Mouse (Mus musculus): ENCODE measurements around the gene Kat2a. TPM values are rescaled to one million over a fixed set of nuclear protein-coding genes. Genes with fewer than 3 reads are reported as not detected.

Gene Kat2a
- polyA plus RNA-seq, 2 experiments, result 12.7 to 13.0 TPM

DNA sequence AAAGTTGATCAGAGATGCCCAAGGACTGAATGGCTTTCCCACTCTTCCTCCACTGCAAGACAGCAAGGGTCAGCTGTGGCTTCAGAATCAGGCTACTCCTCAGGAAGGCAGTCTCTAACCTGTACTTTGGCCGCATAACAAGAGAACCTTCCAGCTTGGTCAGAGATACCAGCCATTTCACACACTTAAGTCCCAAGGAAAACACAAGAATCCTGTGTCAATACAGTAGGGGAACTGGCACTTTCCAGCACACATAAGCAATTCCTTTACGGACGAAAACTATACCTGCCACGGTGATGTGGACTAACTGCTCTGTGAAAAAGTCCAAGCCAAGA, 24.4 kb upstream of the Kat2a start:
- no peak for DNase-seq (ENCODE audit: low read depth in 3 of 3, low spot score in 3 of 3)
- Histone ChIP-seq H3K27me3 (ENCODE audit: control insufficient read depth, insufficient read depth, low read length) (no peaks in the 10 kb centered on the region), H3K9ac (replicated peaks) (peak overlapping the region; percentile 100), H3K4me2 (ENCODE audit: low read depth) (peak overlapping the region; percentile 96), H3K9me3 (ENCODE audit: control insufficient read depth, low read length) (no peaks in the 10 kb centered on the region), H3K4me3 (ENCODE audit: insufficient read depth in 1 of 2, low read depth in 2 of 2, low read length in 2 of 2) (peak overlapping the region; percentile 87 to 100), H3K36me3 (replicated peaks; ENCODE audit: control insufficient read depth, insufficient read depth, low read depth) (peaks cover 21% of the 10 kb centered on the region), H3K27ac (peak overlapping the region; percentile 79), H3K4me1 (replicated peaks; ENCODE audit: control insufficient read depth in 2 of 2, insufficient read depth in 2 of 2, low read length in 1 of 2) (peaks cover 22 to 34% of the 10 kb centered on the region in 2 experiments)
- WGBS (ENCODE audit: insufficient replicate concordance), result 30% methylated on average over 4 of the region's 4 CpGs
- ATAC-seq (ENCODE audit: insufficient read depth), result no peak
- no peak for TF ChIP-seq EP300 (IDR thresholded peaks at IDR 0.05; ENCODE audit: low read depth)
- TF ChIP-seq CTCF (IDR thresholded peaks at IDR 0.05; ENCODE audit: low read depth), result no peak

DNA sequence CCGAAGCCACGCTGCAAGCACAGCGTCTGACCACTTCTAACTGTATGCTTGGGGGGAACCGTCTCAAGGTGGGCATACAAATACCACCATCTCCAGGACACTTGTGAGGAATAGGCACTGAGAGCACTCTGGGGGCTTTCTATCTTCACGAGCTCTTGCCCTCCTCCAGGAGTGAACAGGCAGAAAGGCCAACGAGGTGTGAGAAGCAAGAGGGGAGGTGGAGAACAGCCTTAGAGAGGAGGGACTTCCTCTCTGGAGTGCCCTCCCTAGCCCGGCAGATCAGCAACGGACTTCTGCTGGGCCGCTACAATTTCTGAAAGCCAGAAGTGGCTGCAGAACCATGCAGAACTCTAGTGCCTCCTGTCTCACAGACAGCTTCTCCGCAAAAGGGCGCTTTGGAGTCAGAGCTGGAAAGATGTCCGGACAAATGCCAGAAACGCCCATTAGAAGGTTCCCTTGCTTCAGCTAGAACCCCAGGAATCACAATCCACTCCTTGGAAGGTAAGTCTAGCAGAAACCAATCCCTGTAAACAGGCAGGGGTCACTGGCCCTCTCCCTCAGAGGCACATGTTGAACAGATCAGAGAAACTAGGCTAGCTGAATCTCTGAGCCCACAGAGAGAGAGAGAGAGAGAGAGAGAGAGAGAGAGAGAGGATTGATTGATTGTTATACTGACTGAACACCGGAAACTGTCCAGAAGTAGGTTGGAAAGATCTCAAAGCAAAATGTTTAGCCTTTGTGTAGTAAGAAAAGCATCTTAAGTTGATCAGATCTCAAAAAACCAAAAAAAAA, 23.9 kb upstream of the Kat2a start:
- H3K4me2 ChIP-seq (ENCODE audit: low read depth), result peak overlapping the region; percentile 96
- H3K36me3 ChIP-seq (replicated peaks; ENCODE audit: control insufficient read depth, insufficient read depth, low read depth), result peaks cover 21% of the 10 kb centered on the region
- peak overlapping the region; percentile 79 for H3K27ac ChIP-seq
- no peak for TF ChIP-seq CTCF (IDR thresholded peaks at IDR 0.05; ENCODE audit: low read depth)
- TF ChIP-seq EP300 (IDR thresholded peaks at IDR 0.05; ENCODE audit: low read depth), result no peak
- WGBS (ENCODE audit: insufficient replicate concordance), result 19% methylated on average over 14 of the region's 14 CpGs
- H3K9me3 ChIP-seq (ENCODE audit: control insufficient read depth, low read length), result no peaks in the 10 kb centered on the region
- no peak for DNase-seq (ENCODE audit: low read depth in 3 of 3, low spot score in 3 of 3)
- peak overlapping the region; percentile 100 for H3K9ac ChIP-seq (replicated peaks)
- H3K4me1 ChIP-seq (replicated peaks; ENCODE audit: control insufficient read depth in 2 of 2, insufficient read depth in 2 of 2, low read length in 1 of 2), result peaks cover 22 to 35% of the 10 kb centered on the region in 2 experiments
- H3K27me3 ChIP-seq (ENCODE audit: control insufficient read depth, insufficient read depth, low read length), result no peaks in the 10 kb centered on the region
- H3K4me3 ChIP-seq (ENCODE audit: insufficient read depth in 1 of 2, low read depth in 2 of 2, low read length in 2 of 2), result peak overlapping the region; percentile 87 to 100
- no peak for ATAC-seq (ENCODE audit: insufficient read depth)

DNA sequence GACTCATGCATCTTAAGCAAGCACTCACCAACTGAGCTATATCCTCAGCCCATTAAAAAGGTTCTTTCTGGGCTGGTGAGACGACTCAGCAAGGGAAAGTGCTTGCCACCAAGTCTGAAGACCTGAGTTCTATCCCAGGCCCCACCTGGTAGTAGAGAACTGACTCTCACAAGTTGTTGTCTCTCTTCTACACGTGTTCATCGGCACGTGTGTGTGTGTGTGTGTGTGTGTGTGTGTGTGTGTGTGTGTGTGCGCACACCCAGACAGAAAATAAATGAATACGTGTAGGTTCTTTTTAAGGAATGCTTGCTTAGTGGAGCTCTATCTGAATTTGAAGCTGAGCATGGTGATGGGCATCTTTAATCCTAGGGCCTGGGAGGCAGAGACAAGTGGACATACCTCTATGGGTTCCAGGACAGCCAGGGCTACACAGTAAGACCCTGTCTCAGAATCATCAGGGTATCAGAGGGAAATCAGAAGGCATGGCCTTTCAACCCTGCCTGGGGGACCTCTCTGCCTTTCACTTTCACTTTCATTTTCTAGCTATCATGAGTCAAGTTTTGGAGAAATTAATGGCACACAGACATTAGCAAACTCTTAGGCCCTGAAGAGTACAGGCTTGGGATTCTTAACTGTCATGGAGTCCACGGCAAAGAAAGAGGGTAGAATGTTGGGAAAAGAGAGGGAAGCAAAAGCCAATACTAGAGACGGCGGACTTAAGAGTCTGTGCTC, 23.0 kb upstream of the Kat2a start:
- H3K4me2 ChIP-seq (ENCODE audit: low read depth), result peak overlapping the region; percentile 96
- peaks cover 24 to 43% of the 10 kb centered on the region in 2 experiments for H3K4me1 ChIP-seq (replicated peaks; ENCODE audit: control insufficient read depth in 2 of 2, insufficient read depth in 2 of 2, low read length in 1 of 2)
- no peak for DNase-seq (ENCODE audit: low read depth in 3 of 3, low spot score in 3 of 3)
- no peak for ATAC-seq (ENCODE audit: insufficient read depth)
- peak overlapping the region; percentile 100 for H3K9ac ChIP-seq (replicated peaks)
- 69% methylated on average over 9 of the region's 9 CpGs for WGBS (ENCODE audit: insufficient replicate concordance)
- H3K9me3 ChIP-seq (ENCODE audit: control insufficient read depth, low read length), result no peaks in the 10 kb centered on the region
- TF ChIP-seq CTCF (IDR thresholded peaks at IDR 0.05; ENCODE audit: low read depth) (no peak), EP300 (IDR thresholded peaks at IDR 0.05; ENCODE audit: low read depth) (no peak)
- H3K4me3 ChIP-seq (ENCODE audit: insufficient read depth in 1 of 2, low read depth in 2 of 2, low read length in 2 of 2), result peak overlapping the region; percentile 87 to 100
- no peaks in the 10 kb centered on the region for H3K27me3 ChIP-seq (ENCODE audit: control insufficient read depth, insufficient read depth, low read length)
- H3K36me3 ChIP-seq (replicated peaks; ENCODE audit: control insufficient read depth, insufficient read depth, low read depth), result peaks cover 21% of the 10 kb centered on the region
- peak overlapping the region; percentile 38 for H3K27ac ChIP-seq

DNA sequence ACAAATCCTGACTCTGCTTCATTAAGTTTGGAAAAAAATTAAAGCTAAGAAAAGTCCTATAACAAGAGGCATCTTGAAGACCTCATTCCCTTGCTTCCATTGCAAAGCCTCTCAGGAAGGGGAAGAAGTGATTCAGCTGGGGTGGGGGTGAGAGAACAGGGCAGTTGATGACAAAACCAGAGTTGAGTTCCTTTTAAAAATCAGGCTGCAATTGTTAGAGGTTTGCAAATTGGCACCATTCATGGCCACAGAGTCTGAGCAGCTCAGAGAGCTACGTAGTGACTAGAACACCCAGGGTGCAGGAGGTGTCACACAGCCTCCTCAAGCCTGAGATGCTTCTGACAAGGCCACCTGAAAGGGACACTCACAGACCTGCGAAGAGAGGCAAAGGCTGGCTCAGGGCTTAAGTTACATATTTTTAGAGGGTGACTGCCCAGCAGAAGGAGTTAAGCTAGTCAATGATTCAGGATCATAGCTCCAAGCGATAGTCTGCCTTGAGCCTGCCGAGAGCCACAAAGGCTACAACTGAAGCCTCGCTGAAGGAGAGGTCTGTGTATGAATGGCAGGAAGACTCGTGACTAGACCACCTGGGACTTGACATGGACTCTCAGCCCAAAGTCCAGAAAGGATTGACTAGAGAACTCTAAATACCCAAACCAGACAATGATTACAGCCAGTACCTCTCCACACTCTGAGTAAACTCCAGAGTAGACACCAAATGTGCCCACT, 18.4 kb upstream of the Kat2a start:
- Histone ChIP-seq H3K9me3 (ENCODE audit: control insufficient read depth, low read length) (no peaks in the 10 kb centered on the region), H3K4me1 (replicated peaks; ENCODE audit: control insufficient read depth in 2 of 2, insufficient read depth in 2 of 2, low read length in 1 of 2) (peaks cover 10 to 21% of the 10 kb centered on the region in 2 experiments), H3K4me3 (ENCODE audit: insufficient read depth in 1 of 2, low read depth in 2 of 2, low read length in 2 of 2) (no peak overlapping the region), H3K9ac (replicated peaks) (no peak overlapping the region), H3K36me3 (replicated peaks; ENCODE audit: control insufficient read depth, insufficient read depth, low read depth) (peaks cover 32% of the 10 kb centered on the region), H3K27me3 (ENCODE audit: control insufficient read depth, insufficient read depth, low read length) (no peaks in the 10 kb centered on the region), H3K4me2 (ENCODE audit: low read depth) (no peak overlapping the region), H3K27ac (no peak overlapping the region)
- TF ChIP-seq EP300 (IDR thresholded peaks at IDR 0.05; ENCODE audit: low read depth) (no peak), CTCF (IDR thresholded peaks at IDR 0.05; ENCODE audit: low read depth) (no peak)
- WGBS (ENCODE audit: insufficient replicate concordance), result 74% methylated on average over 6 of the region's 6 CpGs
- DNase-seq (ENCODE audit: low read depth in 3 of 3, low spot score in 3 of 3) (no peak), ATAC-seq (ENCODE audit: insufficient read depth) (no peak)

Data from liver, embryonic 14.5 days (tissue).